Mouse (Mus musculus): ENCODE measurements around the gene Ugt1a6a. TPM values are rescaled to one million over a fixed set of nuclear protein-coding genes. Genes with fewer than 3 reads are reported as not detected.
"Not testable (repeated sequence)": the region's sequence is repeated elsewhere in the genome, so short reads cannot be mapped to it uniquely, and the experiment has no call there.

Ugt1a6a gene
- 0.48 and 0.56 TPM in 2 replicates for polyA plus RNA-seq (2014; fragmentation: Nextera tagmentation; extraction: Ambion mirVana)

DNA sequence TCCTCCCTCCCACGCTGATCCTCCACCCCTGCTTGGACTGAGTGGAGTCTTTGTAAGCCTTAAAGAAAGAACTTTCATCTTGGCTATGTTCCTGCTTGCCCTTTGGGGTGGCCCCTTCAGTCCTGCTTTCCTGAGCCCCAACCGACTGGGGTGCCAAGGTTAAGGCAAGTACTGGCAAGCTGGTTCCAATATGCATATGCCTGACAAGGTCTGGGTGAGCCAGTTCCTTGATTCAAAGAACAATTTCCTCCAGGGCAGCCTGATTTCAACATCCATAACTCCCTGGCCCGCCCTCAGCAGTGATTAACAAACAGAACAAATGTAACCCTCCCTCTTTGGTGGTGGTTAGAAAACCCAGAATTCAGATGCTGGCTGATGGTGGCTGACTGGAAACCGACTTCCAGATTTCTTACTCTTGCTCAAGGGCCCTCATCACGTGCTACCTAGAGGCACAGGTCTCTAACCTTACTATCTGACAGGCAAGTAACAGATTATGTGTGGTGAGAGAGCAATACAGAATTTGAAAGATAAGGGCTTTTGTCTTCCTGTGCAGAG lies at the start of gene Ugt1a6a:
Gene Ugt1a6a (plus strand): TSS at position 353 of the 555 bp plus-strand sequence.
- not testable (repeated sequence) for ATAC-seq (replicated peaks; ENCODE audit: insufficient number of reproducible peaks, low FRiP score, low TSS enrichment, low read depth); H3K9me3 ChIP-seq (replicated peaks; ENCODE audit: control insufficient read depth, low read length); H3K36me3 ChIP-seq (replicated peaks; ENCODE audit: control insufficient read depth, insufficient read depth, low read depth, low read length); H3K27ac ChIP-seq (replicated peaks; ENCODE audit: low read depth, low read length); H3K9ac ChIP-seq (replicated peaks; ENCODE audit: low read length); H3K4me1 ChIP-seq (ENCODE audit: control insufficient read depth, insufficient read depth, low read length); H3K4me2 ChIP-seq (ENCODE audit: low read depth, low read length); H3K27me3 ChIP-seq (ENCODE audit: control insufficient read depth, insufficient read depth, low read length); H3K4me3 ChIP-seq (ENCODE audit: low read depth, low read length)
- DNase-seq (ENCODE audit: low spot score) = peak; percentile 7
- WGBS = 37% methylated on average over 5 of the region's 5 CpGs

DNA sequence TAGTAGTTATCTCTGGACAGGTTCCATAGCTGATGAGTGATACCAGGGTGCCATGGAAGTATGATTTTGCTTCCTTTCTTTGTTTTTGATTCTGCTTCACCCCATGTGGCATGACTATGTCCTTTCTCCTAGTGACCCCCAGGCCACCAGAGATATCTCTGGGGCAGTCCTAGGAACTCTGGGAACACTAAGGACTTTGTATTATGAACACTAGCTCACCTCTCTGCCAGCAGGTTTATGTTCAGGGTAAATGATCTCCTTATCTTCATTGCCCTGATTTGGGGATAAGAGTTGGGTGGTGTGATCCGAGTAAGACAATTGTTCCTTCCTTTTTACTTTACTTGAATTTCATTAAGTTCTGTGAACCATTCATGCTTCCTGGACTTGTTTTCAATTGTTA lies 48.5 kb upstream of the Ugt1a6a start:
- Histone ChIP-seq H3K36me3 (replicated peaks; ENCODE audit: control insufficient read depth, insufficient read depth, low read depth, low read length) (no peaks in the 10 kb centered on the region), H3K4me1 (ENCODE audit: control insufficient read depth, insufficient read depth, low read length) (no peaks in the 10 kb centered on the region), H3K4me3 (ENCODE audit: low read depth, low read length) (no peak overlapping the region), H3K27ac (replicated peaks; ENCODE audit: low read depth, low read length) (no peak overlapping the region), H3K9me3 (replicated peaks; ENCODE audit: control insufficient read depth, low read length) (no peaks in the 10 kb centered on the region), H3K27me3 (ENCODE audit: control insufficient read depth, insufficient read depth, low read length) (no peaks in the 10 kb centered on the region), H3K4me2 (ENCODE audit: low read depth, low read length) (no peak overlapping the region), H3K9ac (replicated peaks; ENCODE audit: low read length) (no peak overlapping the region)
- DNase-seq (ENCODE audit: low spot score) = no peak
- no peak for ATAC-seq (replicated peaks; ENCODE audit: insufficient number of reproducible peaks, low FRiP score, low TSS enrichment, low read depth)
- WGBS = 71% methylated on average over 1 of the region's 1 CpGs

DNA sequence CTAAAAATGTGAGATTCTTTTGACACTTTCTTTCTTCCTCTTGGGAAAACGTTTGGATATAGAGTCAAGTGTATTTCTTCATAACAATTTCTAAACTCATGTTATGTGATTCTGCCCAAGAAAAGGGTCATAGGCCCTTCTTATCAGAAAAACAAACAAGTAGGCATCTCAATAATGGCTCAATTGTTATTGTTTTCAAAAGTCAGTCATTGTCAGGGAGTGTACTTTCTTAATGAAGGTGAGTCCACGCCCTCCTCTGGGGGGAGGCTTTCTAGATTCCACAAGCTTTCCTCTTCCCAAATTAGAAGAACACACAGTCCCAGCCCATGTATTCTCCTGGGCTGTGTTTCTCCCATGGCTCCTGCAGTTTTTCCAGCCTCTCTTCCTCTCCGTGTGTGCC lies 47.1 kb upstream of the Ugt1a6a start, which contains the start of gene Ugt1a8:
Gene Ugt1a8 (plus strand): TSS at position 301 of the 400 bp plus-strand sequence.
- no peaks in the 10 kb centered on the region for H3K9me3 ChIP-seq (replicated peaks; ENCODE audit: control insufficient read depth, low read length)
- no peak for ATAC-seq (replicated peaks; ENCODE audit: insufficient number of reproducible peaks, low FRiP score, low TSS enrichment, low read depth)
- WGBS = 87% methylated on average over 3 of the region's 3 CpGs
- H3K4me2 ChIP-seq (ENCODE audit: low read depth, low read length) = no peak within 1 kb of the TSS
- H3K4me3 ChIP-seq (ENCODE audit: low read depth, low read length) = no peak within 1 kb of the TSS
- no peaks in the 10 kb centered on the region for H3K36me3 ChIP-seq (replicated peaks; ENCODE audit: control insufficient read depth, insufficient read depth, low read depth, low read length)
- no peak within 1 kb of the TSS for H3K9ac ChIP-seq (replicated peaks; ENCODE audit: low read length)
- no peaks in the 10 kb centered on the region for H3K27me3 ChIP-seq (ENCODE audit: control insufficient read depth, insufficient read depth, low read length)
- no peak within 1 kb of the TSS for H3K27ac ChIP-seq (replicated peaks; ENCODE audit: low read depth, low read length)
- H3K4me1 ChIP-seq (ENCODE audit: control insufficient read depth, insufficient read depth, low read length) = no peaks in the 10 kb centered on the region
- no peak for DNase-seq (ENCODE audit: low spot score)

DNA sequence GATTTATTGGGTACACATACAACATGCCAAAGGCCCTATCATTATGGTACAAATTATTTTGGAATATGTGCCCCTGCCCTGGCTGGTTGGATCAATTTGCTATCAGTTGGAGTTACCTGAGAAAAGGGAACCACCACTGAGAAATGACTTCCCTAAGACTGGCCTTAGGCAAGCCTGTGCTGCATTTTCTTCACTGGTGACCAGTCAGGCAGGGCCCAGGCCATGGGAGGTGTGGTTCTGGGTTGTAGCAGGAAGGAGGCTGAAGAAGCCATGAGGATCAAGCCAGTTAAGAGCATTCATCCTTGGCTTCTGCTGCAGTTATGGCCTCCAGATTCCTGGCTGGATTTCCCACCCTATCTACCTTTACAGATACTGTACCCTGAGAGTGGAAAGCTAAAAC lies 42.3 kb upstream of the Ugt1a6a start:
- Histone ChIP-seq H3K27ac (replicated peaks; ENCODE audit: low read depth, low read length) (no peak overlapping the region), H3K4me1 (ENCODE audit: control insufficient read depth, insufficient read depth, low read length) (no peaks in the 10 kb centered on the region), H3K27me3 (ENCODE audit: control insufficient read depth, insufficient read depth, low read length) (no peaks in the 10 kb centered on the region), H3K9me3 (replicated peaks; ENCODE audit: control insufficient read depth, low read length) (no peaks in the 10 kb centered on the region), H3K36me3 (replicated peaks; ENCODE audit: control insufficient read depth, insufficient read depth, low read depth, low read length) (no peaks in the 10 kb centered on the region), H3K4me2 (ENCODE audit: low read depth, low read length) (no peak overlapping the region), H3K4me3 (ENCODE audit: low read depth, low read length) (no peak overlapping the region), H3K9ac (replicated peaks; ENCODE audit: low read length) (no peak overlapping the region)
- ATAC-seq (replicated peaks; ENCODE audit: insufficient number of reproducible peaks, low FRiP score, low TSS enrichment, low read depth) (no peak), DNase-seq (ENCODE audit: low spot score) (no peak)

DNA sequence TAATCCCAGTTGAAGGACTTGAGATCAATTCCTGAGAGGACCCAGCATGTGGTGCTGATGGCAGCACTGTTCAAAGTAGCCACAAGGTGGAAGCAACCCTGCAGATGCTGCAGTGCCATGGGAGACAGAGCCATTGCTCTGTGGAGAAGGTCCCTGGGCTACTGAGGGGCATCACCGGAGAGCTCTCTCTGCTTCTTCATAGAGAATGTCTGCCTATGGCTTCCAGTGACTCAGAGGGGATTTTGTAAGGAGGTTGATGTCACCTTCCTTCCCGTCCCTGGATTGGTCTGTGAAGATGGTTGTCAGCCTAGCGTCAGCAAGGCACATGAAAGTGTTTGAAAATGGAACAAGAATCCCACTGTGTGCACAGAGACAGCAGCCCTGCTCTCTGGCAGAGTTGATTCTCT lies 40.3 kb upstream of the Ugt1a6a start:
- not testable (repeated sequence) for ATAC-seq (replicated peaks; ENCODE audit: insufficient number of reproducible peaks, low FRiP score, low TSS enrichment, low read depth); H3K36me3 ChIP-seq (replicated peaks; ENCODE audit: control insufficient read depth, insufficient read depth, low read depth, low read length); DNase-seq (ENCODE audit: low spot score); H3K27ac ChIP-seq (replicated peaks; ENCODE audit: low read depth, low read length); H3K9ac ChIP-seq (replicated peaks; ENCODE audit: low read length); H3K9me3 ChIP-seq (replicated peaks; ENCODE audit: control insufficient read depth, low read length); H3K4me1 ChIP-seq (ENCODE audit: control insufficient read depth, insufficient read depth, low read length); H3K4me2 ChIP-seq (ENCODE audit: low read depth, low read length); H3K27me3 ChIP-seq (ENCODE audit: control insufficient read depth, insufficient read depth, low read length); H3K4me3 ChIP-seq (ENCODE audit: low read depth, low read length)
- 76% methylated on average over 3 of the region's 3 CpGs for WGBS

DNA sequence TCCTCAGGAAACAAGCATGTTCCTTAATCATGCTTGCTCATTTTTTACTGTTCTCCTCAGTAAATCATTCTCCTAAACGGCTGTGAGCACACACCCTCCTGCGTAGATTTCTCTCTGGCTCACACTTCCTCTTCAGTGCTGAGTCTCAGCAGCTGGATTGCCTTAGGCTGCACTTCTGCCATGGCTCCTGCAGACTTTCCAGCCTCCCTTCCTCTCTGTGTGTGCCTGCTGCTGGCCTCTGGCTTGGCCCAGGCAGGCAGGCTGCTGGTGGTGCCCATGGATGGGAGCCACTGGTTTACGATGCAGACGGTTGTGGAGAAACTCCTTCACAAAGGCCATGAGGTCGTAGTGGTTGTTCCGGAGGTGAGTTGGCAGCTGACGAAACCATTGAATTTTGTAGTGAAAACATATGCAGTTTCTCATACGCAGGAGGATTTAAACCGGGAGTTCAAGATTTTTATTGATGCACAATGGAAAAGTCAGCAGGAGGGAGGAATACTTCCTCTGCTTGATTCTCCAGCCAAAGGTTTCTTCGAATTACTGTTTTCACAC lies 39.6 kb upstream of the Ugt1a6a start, which contains the start of gene Ugt1a7c:
Gene Ugt1a7c (plus strand): TSS at position 122 of the 552 bp plus-strand sequence.
- Histone ChIP-seq H3K4me3 (ENCODE audit: low read depth, low read length) (no peak within 1 kb of the TSS), H3K9me3 (replicated peaks; ENCODE audit: control insufficient read depth, low read length) (no peaks in the 10 kb centered on the region), H3K27ac (replicated peaks; ENCODE audit: low read depth, low read length) (no peak within 1 kb of the TSS), H3K4me1 (ENCODE audit: control insufficient read depth, insufficient read depth, low read length) (no peaks in the 10 kb centered on the region), H3K27me3 (ENCODE audit: control insufficient read depth, insufficient read depth, low read length) (no peaks in the 10 kb centered on the region), H3K9ac (replicated peaks; ENCODE audit: low read length) (no peak within 1 kb of the TSS; the same call in 1 of the 2 replicates), H3K36me3 (replicated peaks; ENCODE audit: control insufficient read depth, insufficient read depth, low read depth, low read length) (no peaks in the 10 kb centered on the region), H3K4me2 (ENCODE audit: low read depth, low read length) (no peak within 1 kb of the TSS)
- WGBS = 52% methylated on average over 10 of the region's 10 CpGs
- DNase-seq (ENCODE audit: low spot score) = peak; percentile 24
- no peak for ATAC-seq (replicated peaks; ENCODE audit: insufficient number of reproducible peaks, low FRiP score, low TSS enrichment, low read depth)

DNA sequence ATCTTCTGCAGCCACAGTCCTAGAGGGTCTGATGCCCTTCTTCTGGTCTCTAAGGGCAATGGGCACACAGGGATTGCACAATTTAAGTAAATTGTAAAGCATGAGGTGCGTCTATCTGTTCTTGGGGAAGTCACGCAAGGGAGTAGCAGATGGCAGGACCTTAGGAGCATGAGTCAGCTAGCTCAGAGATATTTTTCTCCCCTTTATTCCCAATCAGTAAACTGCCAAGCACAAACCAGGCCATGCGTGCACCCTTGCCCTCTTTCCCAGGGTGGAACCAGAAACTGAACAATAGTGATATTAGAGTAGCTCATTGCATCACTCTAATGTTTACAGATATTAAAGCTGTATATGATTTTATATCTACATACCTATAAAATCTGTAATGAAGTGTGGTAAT lies 36.1 kb upstream of the Ugt1a6a start:
- H3K9ac ChIP-seq (replicated peaks; ENCODE audit: low read length); ATAC-seq (replicated peaks; ENCODE audit: insufficient number of reproducible peaks, low FRiP score, low TSS enrichment, low read depth); H3K27me3 ChIP-seq (ENCODE audit: control insufficient read depth, insufficient read depth, low read length); H3K4me3 ChIP-seq (ENCODE audit: low read depth, low read length); H3K36me3 ChIP-seq (replicated peaks; ENCODE audit: control insufficient read depth, insufficient read depth, low read depth, low read length); H3K4me2 ChIP-seq (ENCODE audit: low read depth, low read length); H3K27ac ChIP-seq (replicated peaks; ENCODE audit: low read depth, low read length); H3K9me3 ChIP-seq (replicated peaks; ENCODE audit: control insufficient read depth, low read length); H3K4me1 ChIP-seq (ENCODE audit: control insufficient read depth, insufficient read depth, low read length); DNase-seq (ENCODE audit: low spot score): not testable (repeated sequence)
- 90% methylated on average over 3 of the region's 3 CpGs for WGBS

DNA sequence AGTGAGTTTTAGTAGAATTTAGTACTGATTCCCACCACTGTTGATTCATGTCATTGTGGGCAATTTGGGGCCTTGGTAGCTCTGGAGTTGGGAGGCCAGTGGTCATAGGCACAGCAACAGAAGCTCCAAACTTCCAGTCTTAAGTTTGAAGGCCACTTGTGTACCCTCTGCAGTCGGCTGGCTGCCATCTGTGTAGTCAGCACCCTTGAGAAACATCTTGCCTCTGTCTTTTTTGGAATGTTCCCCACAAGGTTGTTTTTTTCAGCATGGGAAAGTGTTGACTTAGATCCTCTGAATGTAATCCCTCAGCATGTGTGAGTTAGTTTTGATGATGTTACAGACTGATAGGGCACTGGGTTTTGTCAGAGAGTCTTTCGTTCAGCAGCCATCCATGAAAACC lies 34.9 kb upstream of the Ugt1a6a start:
- not testable (repeated sequence) for H3K4me2 ChIP-seq (ENCODE audit: low read depth, low read length); H3K9me3 ChIP-seq (replicated peaks; ENCODE audit: control insufficient read depth, low read length); H3K27ac ChIP-seq (replicated peaks; ENCODE audit: low read depth, low read length); H3K9ac ChIP-seq (replicated peaks; ENCODE audit: low read length); H3K27me3 ChIP-seq (ENCODE audit: control insufficient read depth, insufficient read depth, low read length); DNase-seq (ENCODE audit: low spot score); H3K4me1 ChIP-seq (ENCODE audit: control insufficient read depth, insufficient read depth, low read length); H3K4me3 ChIP-seq (ENCODE audit: low read depth, low read length); ATAC-seq (replicated peaks; ENCODE audit: insufficient number of reproducible peaks, low FRiP score, low TSS enrichment, low read depth); H3K36me3 ChIP-seq (replicated peaks; ENCODE audit: control insufficient read depth, insufficient read depth, low read depth, low read length)
- WGBS = 76% methylated on average over 2 of the region's 2 CpGs

Data from embryonic facial prominence, embryonic 11.5 days (tissue).